Mouse (Mus musculus) adrenal gland, postnatal 0 days (tissue): Measurements from ENCODE around the gene Fam228a. TPM values are rescaled to one million over a fixed set of nuclear protein-coding genes. Genes with fewer than 3 reads are reported as not detected.

Experiments used
- polyA plus RNA-seq: library from polyadenylated mRNA; unstranded; fragments of >200 nt; fragmentation: Nextera tagmentation; extraction: Ambion mirVana; gene quantifications from 2 replicates; pipeline ENCODE4 v1.2.1, GENCODE M21; 2015

The Fam228a gene
- 0.13 and 0.18 TPM in 2 replicates for polyA plus RNA-seq

DNA sequence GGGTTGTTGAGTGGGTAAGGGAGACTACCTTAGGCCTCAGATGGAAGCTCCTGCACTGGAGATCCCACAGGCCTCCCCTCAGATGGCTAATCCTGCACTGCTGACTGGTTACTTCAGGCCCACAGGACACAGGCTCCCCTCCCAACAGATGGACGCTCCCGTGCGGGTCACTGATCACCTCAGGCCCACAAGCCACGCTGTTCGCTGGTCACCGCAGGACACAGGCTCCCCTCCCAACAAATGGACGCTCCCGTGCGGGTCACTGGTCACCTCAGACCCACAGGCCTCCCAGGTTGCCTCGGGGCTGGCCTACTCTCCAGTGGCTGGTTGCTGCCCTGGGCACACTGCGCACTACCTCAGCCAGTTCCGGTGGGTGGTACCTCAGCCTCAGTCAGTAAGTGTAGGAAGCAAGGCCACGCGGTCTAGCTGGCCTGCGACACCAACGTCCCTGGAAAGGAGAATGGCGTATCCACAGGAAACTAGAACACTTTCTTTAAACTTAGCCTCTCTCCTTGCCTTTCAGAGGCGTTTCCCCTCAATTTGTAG is at the start of gene Fam228a:
Gene Fam228a (minus strand): TSS at position 400 of the 546 bp plus-strand sequence.

DNA sequence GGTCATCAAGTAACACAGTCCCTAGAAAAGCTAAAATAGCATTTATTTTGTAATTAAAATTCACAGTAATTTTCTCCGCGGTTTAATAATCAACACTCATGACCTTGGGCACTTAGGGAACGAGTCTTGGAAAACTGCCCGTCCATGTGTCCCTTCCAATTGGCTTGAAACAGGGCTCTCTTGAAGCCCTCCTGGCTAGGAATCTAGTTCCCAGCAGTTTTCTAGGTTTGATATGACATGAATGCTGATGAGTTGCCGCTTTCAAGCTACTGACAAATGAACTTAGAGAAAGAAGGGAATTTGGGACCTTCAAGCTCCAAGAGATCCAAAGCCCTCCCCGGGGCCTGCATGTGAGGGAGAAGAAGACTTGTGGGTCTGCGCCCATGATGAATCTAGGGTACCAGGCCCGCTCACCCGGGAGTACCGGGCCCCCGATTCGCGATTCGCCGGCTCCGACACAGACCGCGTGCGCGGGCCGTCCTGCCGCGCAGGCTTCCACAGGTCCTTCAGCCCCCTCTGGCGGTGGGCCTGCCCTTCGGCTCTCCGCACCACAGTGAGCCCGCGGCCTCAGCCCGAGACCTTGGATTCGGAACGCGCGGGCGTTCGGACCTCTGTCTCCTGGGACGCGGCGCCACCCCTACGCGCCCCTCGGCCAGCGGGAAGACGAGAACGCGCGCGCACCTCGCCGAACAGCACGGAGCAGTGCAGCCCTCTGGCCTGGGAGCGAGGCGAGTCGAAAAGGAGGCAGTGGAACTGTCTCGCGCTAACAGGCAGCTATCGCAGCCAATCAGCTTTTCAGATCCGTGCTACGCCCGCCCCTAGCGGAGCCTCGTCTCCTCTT is 30.5 kb upstream of the Fam228a start, which contains the start of the genes Pfn4 and Fam228b:
Gene Pfn4 (plus strand): TSS at position 531 of the 841 bp plus-strand sequence.
Gene Fam228b (minus strand): TSS at position 776 of the 841 bp plus-strand sequence.

Other genes with a start within 250 kb of the Fam228a start
- 22.2 and 27.3 TPM in 2 replicates for gene Itsn2, start 145.8 kb downstream of the Fam228a start, polyA plus RNA-seq
- gene Gm3625, start 145.5 kb downstream of the Fam228a start, polyA plus RNA-seq, result not detected in 2 replicates
- gene Pfn4, start 30.6 kb upstream of the Fam228a start, polyA plus RNA-seq, result 2.8 and 4.8 TPM in 2 replicates
- 1.4 and 3.7 TPM in 2 replicates for gene Fam228b, start 30.8 kb upstream of the Fam228a start, polyA plus RNA-seq
- 414 and 557 TPM in 2 replicates for gene Sf3b6, start 79.1 kb upstream of the Fam228a start, polyA plus RNA-seq
- 31.3 and 78.7 TPM in 2 replicates for gene Fkbp1b, start 103.2 kb upstream of the Fam228a start, polyA plus RNA-seq
- gene Wdcp, start 104.9 kb upstream of the Fam228a start, polyA plus RNA-seq, result 18.1 and 18.4 TPM in 2 replicates
- gene Mfsd2b, start 135.9 kb upstream of the Fam228a start, polyA plus RNA-seq, result 1.2 and 3.1 TPM in 2 replicates
- gene Ubxn2a, start 169.3 kb upstream of the Fam228a start, polyA plus RNA-seq, result 21.0 and 28.2 TPM in 2 replicates
- gene Atad2b, start 178.9 kb upstream of the Fam228a start, polyA plus RNA-seq, result 4.1 and 6.8 TPM in 2 replicates